Mouse (Mus musculus) kidney, adult 11 months (tissue): ENCODE results near the gene Krt42.
"Not testable (repeated sequence)": the region's sequence is repeated elsewhere in the genome, so short reads cannot be mapped to it uniquely, and the experiment has no call there.

Experiments
- DNase-seq: peaks from one replicate; pipeline ENCODE4 v3.0.0; 2022

The Krt42 gene

GRCm38 (mm10) chr11:100269821-100270332 lies at the start of gene Krt42:
Krt42 (minus strand) TSS chr11:100269871.
- no peak for DNase-seq

GRCm38 (mm10) chr11:100318529-100319451 lies 49.1 kb upstream of the Krt42 start:
- no peak for DNase-seq

- no peak for DNase-seq
Observed at GRCm38 (mm10) chr11:100317826-100318380, 48.2 kb upstream of the Krt42 start.

- no peak for DNase-seq
Observed at GRCm38 (mm10) chr11:100315439-100315838, 45.8 kb upstream of the Krt42 start.

- peak; percentile 55 for DNase-seq
Observed at GRCm38 (mm10) chr11:100313424-100313823, 43.8 kb upstream of the Krt42 start.

- DNase-seq: peak; percentile 80
Observed at GRCm38 (mm10) chr11:100312096-100312679, 42.5 kb upstream of the Krt42 start.

- DNase-seq: no peak
Observed at GRCm38 (mm10) chr11:100311656-100312055, 42.0 kb upstream of the Krt42 start.

GRCm38 (mm10) chr11:100308672-100309071 lies 39.0 kb upstream of the Krt42 start:
- DNase-seq: not testable (repeated sequence)

GRCm38 (mm10) chr11:100307900-100308299 lies 38.2 kb upstream of the Krt42 start:
- no peak for DNase-seq

- no peak for DNase-seq
Observed at GRCm38 (mm10) chr11:100301292-100301691, 31.6 kb upstream of the Krt42 start.

- DNase-seq: no peak
Observed at GRCm38 (mm10) chr11:100300293-100300692, 30.6 kb upstream of the Krt42 start.

- peak; percentile 62 for DNase-seq
Observed at GRCm38 (mm10) chr11:100298274-100299036, 28.8 kb upstream of the Krt42 start.

- DNase-seq: no peak
Observed at GRCm38 (mm10) chr11:100297801-100298200, 28.1 kb upstream of the Krt42 start.

GRCm38 (mm10) chr11:100295308-100295707 lies 25.6 kb upstream of the Krt42 start:
- DNase-seq: peak; percentile 49

- no peak for DNase-seq
Observed at GRCm38 (mm10) chr11:100292884-100293283, 23.2 kb upstream of the Krt42 start.

GRCm38 (mm10) chr11:100290235-100290634 lies 20.6 kb upstream of the Krt42 start:
- no peak for DNase-seq

- DNase-seq: no peak
Observed at GRCm38 (mm10) chr11:100288942-100289341, 19.3 kb upstream of the Krt42 start.

GRCm38 (mm10) chr11:100287024-100287423 lies 17.4 kb upstream of the Krt42 start:
- DNase-seq: no peak

- no peak for DNase-seq
Observed at GRCm38 (mm10) chr11:100284988-100285387, 15.3 kb upstream of the Krt42 start.

- DNase-seq: peak; percentile 43
Observed at GRCm38 (mm10) chr11:100282549-100282948, 12.9 kb upstream of the Krt42 start.

GRCm38 (mm10) chr11:100281596-100282544 lies 12.2 kb upstream of the Krt42 start:
- DNase-seq: peak; percentile 52

- DNase-seq: no peak
Observed at GRCm38 (mm10) chr11:100278759-100279158, 9.1 kb upstream of the Krt42 start.
